Mouse (Mus musculus) olfactory bulb, adult 2 months (tissue): ENCODE measurements at regions not wholly inside any gene's neighbourhood (a gene's known extent, or its start where the extent isn't known, plus 50 kb on each side); places are given as distances from the start of the nearest gene placed in this dataset.

Source experiments
- CTCF ChIP-seq: fragments of 200-500 bp; IDR thresholded peaks from 2 replicates; pipeline ENCODE4 v1.5.1; 2012; ENCODE audit warnings: low read depth, mild to moderate bottlenecking, low read length, moderate library complexity; ENCODE audit not compliant: insufficient read depth
- POLR2A ChIP-seq: fragments of 200-500 bp; IDR thresholded peaks from 2 replicates; pipeline ENCODE4 v1.6.1; 2012; ENCODE audit warnings: mild to moderate bottlenecking, low read depth, low read length, moderate library complexity; ENCODE audit not compliant: insufficient read depth

DNA sequence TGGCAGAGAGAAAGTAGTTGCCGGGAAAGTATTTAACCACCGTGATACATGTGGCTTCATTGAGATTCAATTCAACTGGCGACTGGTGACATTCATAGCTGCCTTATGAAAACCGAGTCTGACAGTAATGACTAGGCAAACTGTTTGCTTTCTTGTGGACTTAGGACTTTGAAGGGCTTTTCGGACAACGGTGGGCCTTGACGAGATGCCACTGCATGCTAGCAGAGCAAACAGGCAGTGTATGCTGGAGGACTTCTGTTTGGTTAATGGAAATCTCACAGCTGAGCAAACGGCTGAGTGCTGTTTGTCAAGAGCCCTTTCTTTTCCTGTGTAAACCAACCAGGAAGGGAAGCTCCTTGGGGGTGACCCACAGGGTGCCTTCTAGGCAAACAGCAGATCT is 213.7 kb upstream of the Tgfbr2 start:
- TF ChIP-seq CTCF = no peak
- no peak for TF ChIP-seq POLR2A
